Mouse (Mus musculus): Measurements from ENCODE around the gene Mc3r. TPM values are rescaled to one million over a fixed set of nuclear protein-coding genes. Genes with fewer than 3 reads are reported as not detected.

Mc3r gene
- total and polyA plus RNA-seq, 3 experiments, result not detected

DNA sequence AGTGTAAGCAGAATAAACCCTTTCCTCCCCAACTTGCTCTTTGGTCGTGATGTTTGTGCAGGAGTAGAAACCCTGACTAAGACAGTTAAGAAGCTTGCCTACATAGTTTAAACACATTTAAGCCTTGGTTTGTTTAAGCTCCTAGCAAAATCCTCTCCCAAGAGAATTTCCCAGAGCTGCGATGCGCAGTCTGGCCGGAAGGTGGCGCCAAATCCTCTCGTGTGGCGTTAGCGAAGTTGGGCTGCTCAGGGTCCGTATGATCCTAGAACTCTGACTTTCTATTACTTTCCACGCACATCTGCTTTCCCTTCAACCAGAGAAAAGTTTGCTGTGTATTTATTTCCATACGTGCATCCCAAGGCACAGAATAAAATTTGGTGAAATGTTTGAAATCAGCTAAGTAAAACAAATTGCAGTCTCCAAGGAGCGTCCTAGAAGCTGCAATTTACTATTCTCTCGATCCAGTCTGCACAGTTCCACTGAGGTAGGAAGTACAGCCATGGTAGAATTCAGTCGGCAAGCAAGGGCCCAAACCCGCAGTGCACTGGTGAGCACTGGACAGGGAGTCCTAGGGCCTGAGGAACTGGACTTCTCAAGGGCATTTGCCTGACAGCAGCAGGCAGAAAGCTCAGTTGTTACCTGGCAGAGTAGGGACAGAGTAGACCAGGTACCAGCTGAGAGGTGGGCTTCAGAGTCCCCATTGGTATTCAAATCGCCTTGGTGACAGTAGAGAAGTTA lies 26.5 kb upstream of the Mc3r start:
- Histone ChIP-seq H3K27me3 (replicated peaks) (peaks cover 42% of the 10 kb centered on the region), H3K9me3 (replicated peaks; ENCODE audit: low read length) (no peaks in the 10 kb centered on the region), H3K79me2 (replicated peaks; ENCODE audit: control insufficient read depth, extremely low read depth, insufficient read depth, poor library complexity, severe bottlenecking) (no peaks in the 10 kb centered on the region), H3K4me3 (replicated peaks in 1 of 3; ENCODE audit: low read depth in 2 of 3, low read length in 2 of 3, poor library complexity in 1 of 3) (no peak overlapping the region), H3K27ac (ENCODE audit: insufficient read depth, low read depth) (no peak overlapping the region), H3K9ac (ENCODE audit: insufficient read depth, low read depth) (no peak overlapping the region), H3K4me2 (ENCODE audit: insufficient read depth, low read depth, poor library complexity, severe bottlenecking) (0 out of 2 replicates have a peak overlapping the region, but pooled peaks have one; percentile 8), H3K36me3 (replicated peaks in 1 of 2; ENCODE audit: control insufficient read depth in 1 of 2, insufficient read depth in 1 of 2, low read length in 1 of 2) (no peaks in the 10 kb centered on the region), H3K4me1 (ENCODE audit: control insufficient read depth in 1 of 2, insufficient read depth in 2 of 2) (0 out of 4 replicates have a peak, but pooled peaks cover 0 to 2% of the 10 kb centered on the region in 2 experiments)
- peak; percentile 46 for DNase-seq (ENCODE audit: extremely low read depth)
- dilution Hi-C loops (cut with MboI; ENCODE audit: extremely low pct_ligation_motif_present, extremely low pct_unique_long_range_greater_than_20kb, low sequenced_read_pairs) (no loop called here), in situ Hi-C loops (cut with MboI; ENCODE audit: low pct_ligation_motif_present, low pct_unique_long_range_greater_than_20kb, low sequenced_read_pairs) (loop anchor here (10.0 kb wide), 1 partner anchor 223 kb away; the partner anchor contains the start of gene Rtf2)
- no peak for TF ChIP-seq HCFC1 (IDR thresholded peaks at IDR 0.05; ENCODE audit: low read depth, low read length)
- TF ChIP-seq SMC3 (IDR thresholded peaks at IDR 0.05; ENCODE audit: low read depth, low read length), result peak; percentile 73
- no peak for TF ChIP-seq ZKSCAN1 (IDR thresholded peaks at IDR 0.05; ENCODE audit: borderline replicate concordance, low read depth, low read length)
- no peak for TF ChIP-seq UBTF (IDR thresholded peaks at IDR 0.05; ENCODE audit: low read depth, low read length)
- TF ChIP-seq EP300 (IDR thresholded peaks at IDR 0.05; ENCODE audit: low read length), result no peak
- no peak for TF ChIP-seq CHD2 (IDR thresholded peaks at IDR 0.05; ENCODE audit: low read length)
- TF ChIP-seq ZNF384 (IDR thresholded peaks at IDR 0.05; ENCODE audit: low read depth, low read length), result no peak
- no peak for TF ChIP-seq JUN (IDR thresholded peaks at IDR 0.05; ENCODE audit: insufficient read depth, low read depth, low read length)
- TF ChIP-seq PAX5 (IDR thresholded peaks at IDR 0.05; ENCODE audit: low read length), result no peak
- TF ChIP-seq RCOR1 (conservative IDR thresholded peaks at IDR 0.05; ENCODE audit: low read depth, low read length), result no peak
- TF ChIP-seq GABPA (IDR thresholded peaks at IDR 0.05; ENCODE audit: insufficient replicate concordance, low read depth, low read length), result no peak
- no peak for TF ChIP-seq IRF4 (IDR thresholded peaks at IDR 0.05; ENCODE audit: low read depth, low read length)
- no peak for TF ChIP-seq BHLHE40 (IDR thresholded peaks at IDR 0.05; ENCODE audit: low read depth, low read length)
- TF ChIP-seq ETS1 (conservative IDR thresholded peaks at IDR 0.05; ENCODE audit: low read depth, low read length), result no peak
- TF ChIP-seq E2F4 (IDR thresholded peaks at IDR 0.05; ENCODE audit: insufficient replicate concordance, low read depth, low read length), result no peak
- TF ChIP-seq ELF1 (IDR thresholded peaks at IDR 0.05; ENCODE audit: low read depth, low read length), result no peak
- TF ChIP-seq POLR2A (IDR thresholded peaks at IDR 0.05; ENCODE audit: low read depth, low read length), result no peak
- 0 out of 2 replicates have a peak, but pooled peaks have one; percentile 26 for TF ChIP-seq MAZ (IDR thresholded peaks at IDR 0.05; ENCODE audit: low read depth, low read length)
- TF ChIP-seq MYC (IDR thresholded peaks at IDR 0.05; ENCODE audit: low read depth, low read length), result no peak
- peak; percentile 37; the same call in 1 of the 2 replicates for TF ChIP-seq NELFE (IDR thresholded peaks at IDR 0.05; ENCODE audit: low read depth, low read length)
- TF ChIP-seq MEF2A (IDR thresholded peaks at IDR 0.05; ENCODE audit: borderline replicate concordance, low read depth, low read length), result no peak
- TF ChIP-seq ZC3H11A (IDR thresholded peaks at IDR 0.05; ENCODE audit: low read depth, low read length), result peak; percentile 43
- no peak for TF ChIP-seq TCF12 (IDR thresholded peaks at IDR 0.05; ENCODE audit: low read depth, low read length)
- TF ChIP-seq MAFK (IDR thresholded peaks at IDR 0.05; ENCODE audit: insufficient replicate concordance, low read length), result no peak
- TF ChIP-seq KAT2A (IDR thresholded peaks at IDR 0.05; ENCODE audit: insufficient replicate concordance, low read length), result no peak
- TF ChIP-seq RAD21 (IDR thresholded peaks at IDR 0.05; ENCODE audit: low read depth, low read length), result peak; percentile 89
- TF ChIP-seq MXI1 (IDR thresholded peaks at IDR 0.05; ENCODE audit: low read depth, low read length), result no peak
- no peak for TF ChIP-seq MAX (IDR thresholded peaks at IDR 0.05; ENCODE audit: low read length)
- TF ChIP-seq ZMIZ1 (IDR thresholded peaks at IDR 0.05; ENCODE audit: low read depth, low read length), result no peak
- no peak for TF ChIP-seq JUND (conservative IDR thresholded peaks at IDR 0.05; ENCODE audit: low read depth, low read length)
- no peak for TF ChIP-seq TBP (conservative IDR thresholded peaks at IDR 0.05; ENCODE audit: low read depth, low read length)
- TF ChIP-seq USF2 (conservative IDR thresholded peaks at IDR 0.05; ENCODE audit: low read depth, low read length), result no peak
- TF ChIP-seq CHD1 (IDR thresholded peaks at IDR 0.05; ENCODE audit: low read depth, low read length), result no peak
- no peak for TF ChIP-seq POLR2AphosphoS2 (IDR thresholded peaks at IDR 0.05; ENCODE audit: low read depth, low read length)
- TF ChIP-seq USF1 (IDR thresholded peaks at IDR 0.05; ENCODE audit: low read depth, low read length), result no peak
- TF ChIP-seq NRF1 (IDR thresholded peaks at IDR 0.05; ENCODE audit: low read depth, low read length), result no peak
- peak; percentile 90 to 92 for TF ChIP-seq CTCF (conservative IDR thresholded peaks at IDR 0.05 in 1 of 2, IDR thresholded peaks at IDR 0.05 in 1 of 2; ENCODE audit: low read depth in 2 of 2, low read length in 2 of 2)
- no peak for TF ChIP-seq SIN3A (IDR thresholded peaks at IDR 0.05; ENCODE audit: low read length)
